Mouse (Mus musculus) liver, adult 2 months (tissue): ENCODE results near the gene Cib4. TPM values are rescaled to one million over a fixed set of nuclear protein-coding genes. Genes with fewer than 3 reads are reported as not detected.

Source experiments
- DNase-seq: peaks from one replicate; pipeline ENCODE4 v3.0.0-alpha.2; 2011; ENCODE audit warnings: low read depth, low spot score; ENCODE audit errors: extremely low read depth
- H3K27ac ChIP-seq: fragments of 200-500 bp; replicated peaks from 2 replicates; pipeline ENCODE4 v1.5.1; 2012; ENCODE audit warnings: low read depth, mild to moderate bottlenecking, control low read depth, inconsistent platforms, low read length; ENCODE audit not compliant: insufficient read depth
- H3K27me3 ChIP-seq: fragments of 200-500 bp; 2 replicates; pipeline ENCODE4 v1.6.1; 2012; ENCODE audit warnings: mild to moderate bottlenecking, moderate library complexity, low read length, inconsistent platforms; ENCODE audit not compliant: control insufficient read depth, insufficient read depth
- H3K36me3 ChIP-seq: fragments of 200-500 bp; 2 replicates; pipeline ENCODE4 v1.6.1; 2012; ENCODE audit warnings: low read length, inconsistent platforms; ENCODE audit not compliant: control insufficient read depth, insufficient read depth
- H3K4me1 ChIP-seq: fragments of 200-500 bp; 2 replicates; pipeline ENCODE4 v1.6.1; 2011; ENCODE audit warnings: low read length; ENCODE audit not compliant: control insufficient read depth, insufficient read depth
- H3K4me3 ChIP-seq: fragments of 200-500 bp; 2 replicates; pipeline ENCODE4 v1.5.1; 2011; ENCODE audit warnings: low read depth, mild to moderate bottlenecking, control low read depth, low read length, moderate library complexity; ENCODE audit not compliant: insufficient read depth
- H3K79me2 ChIP-seq: fragments of 200-500 bp; 2 replicates; pipeline ENCODE4 v1.6.1; 2012; ENCODE audit warnings: inconsistent platforms, mild to moderate bottlenecking, low read length, moderate library complexity; ENCODE audit not compliant: control insufficient read depth, insufficient read depth
- H3K9ac ChIP-seq: fragments of 200-500 bp; 2 replicates; pipeline ENCODE4 v1.6.1; 2012; ENCODE audit warnings: low read depth, mild to moderate bottlenecking, control low read depth, inconsistent platforms, low read length
- CTCF ChIP-seq: fragments of 200-500 bp; IDR thresholded peaks from 2 replicates; pipeline ENCODE4 v1.5.1; 2011; ENCODE audit warnings: low read depth, low read length, control low read depth
- POLR2A ChIP-seq: fragments of 200-500 bp; IDR thresholded peaks from 2 replicates; pipeline ENCODE4 v1.6.1; 2011; ENCODE audit warnings: low read length, control low read depth; ENCODE audit not compliant: insufficient read depth; ENCODE audit errors: extremely low read depth
- WGBS: fragments of 180-500 bp; shearing (Covaris S2); methylation state at CpG from one replicate; pipeline ENCODE4 v1.1.7; 2018; 5-methylcytosine and 5-hydroxymethylcytosine counted together
- polyA plus RNA-seq: library from polyadenylated mRNA; depleted of rRNA; stranded (reverse); fragments of >200 nt; gene quantifications from 2 replicates; pipeline ENCODE4 v1.2.3, GENCODE M21; 2012
- total RNA-seq: library from RNA; depleted of rRNA; stranded (reverse); fragments of >200 nt; gene quantifications from 2 replicates; pipeline ENCODE4 v1.2.3, GENCODE M21; 2014

Gene Cib4
- total and polyA plus RNA-seq, 2 experiments, result not detected

DNA sequence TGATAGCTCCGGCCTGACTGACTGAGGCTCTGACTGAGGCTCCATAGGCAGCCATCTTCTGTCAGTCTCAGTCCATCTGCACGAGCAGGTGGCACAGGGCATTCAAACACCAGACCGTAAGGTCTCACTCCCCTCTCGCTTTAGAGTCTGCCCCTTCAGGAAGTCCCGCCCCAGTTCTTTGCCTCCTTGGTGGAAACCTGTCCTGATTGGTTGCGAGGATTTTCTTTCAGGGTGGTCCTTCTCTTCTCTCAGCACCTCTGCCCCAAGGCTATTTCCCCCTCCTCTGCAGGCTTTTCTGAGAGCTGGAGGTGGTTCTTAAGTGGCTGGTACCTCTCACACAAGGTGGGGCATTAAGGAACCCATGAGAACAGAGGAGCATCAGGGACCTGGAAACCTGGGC, 75.2 kb downstream of the Cib4 start:
- peaks cover 5% of the 10 kb centered on the region; the same call in 1 of the 2 replicates for H3K27me3 ChIP-seq
- no peaks in the 10 kb centered on the region for H3K36me3 ChIP-seq
- H3K4me1 ChIP-seq, result no peaks in the 10 kb centered on the region
- H3K9ac ChIP-seq, result no peak overlapping the region
- H3K4me3 ChIP-seq, result no peak overlapping the region
- no peak for DNase-seq
- TF ChIP-seq CTCF (no peak), POLR2A (no peak)
- 63% methylated on average over 6 of the region's 6 CpGs for WGBS
- no peaks in the 10 kb centered on the region for H3K79me2 ChIP-seq
- no peak overlapping the region for H3K27ac ChIP-seq

DNA sequence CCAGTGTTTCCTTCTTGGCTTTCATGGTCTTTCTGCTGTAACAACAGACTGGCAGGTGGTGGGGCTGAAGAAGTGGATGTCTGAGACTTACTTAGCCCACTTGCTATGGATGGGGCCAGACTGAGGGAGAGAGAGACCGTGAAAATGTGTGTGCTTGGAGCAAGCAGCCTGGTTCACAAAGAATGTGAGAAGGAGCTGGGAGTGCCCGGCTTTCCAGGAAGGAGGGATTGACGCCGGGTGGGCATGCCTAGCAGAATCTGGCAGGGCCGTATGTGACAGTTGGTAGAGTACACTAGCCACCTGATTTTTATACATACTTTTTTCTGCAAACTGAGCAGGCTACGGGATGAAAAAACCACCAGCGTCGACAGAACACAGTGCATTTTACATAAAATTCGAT, 79.3 kb downstream of the Cib4 start:
- TF ChIP-seq POLR2A, result no peak
- TF ChIP-seq CTCF, result no peak

DNA sequence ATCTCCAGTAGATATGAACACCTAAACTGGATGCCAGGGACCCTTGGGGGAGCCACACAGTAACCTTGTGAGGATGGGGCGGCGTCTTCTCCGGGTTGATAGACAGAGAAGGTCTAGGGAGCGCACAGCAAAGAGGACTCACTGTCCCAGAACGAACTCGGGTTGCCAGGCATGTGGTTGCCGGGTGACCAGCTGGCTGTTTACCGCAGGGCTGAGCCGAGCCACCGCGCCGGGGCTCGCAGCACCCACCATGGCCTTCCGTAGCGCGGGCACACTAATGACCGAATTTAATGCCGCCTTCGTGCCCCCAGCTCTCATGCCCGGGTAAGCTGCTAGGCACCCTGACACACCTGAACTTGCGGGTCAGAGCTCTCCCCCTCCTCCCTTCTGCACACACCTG, 79.8 kb downstream of the Cib4 start, which contains the start of gene 1700001C02Rik:
1700001C02Rik (plus strand) TSS at position 187 of the 400 bp plus-strand sequence.
- Histone ChIP-seq H3K27ac (no peak within 1 kb of the TSS), H3K4me3 (no peak within 1 kb of the TSS), H3K9ac (no peak within 1 kb of the TSS), H3K27me3 (peaks cover 10% of the 10 kb centered on the region), H3K79me2 (no peaks in the 10 kb centered on the region), H3K36me3 (no peaks in the 10 kb centered on the region), H3K4me1 (no peaks in the 10 kb centered on the region)
- TF ChIP-seq CTCF (no peak), POLR2A (no peak)
- DNase-seq, result no peak
- 13% methylated on average over 21 of the region's 21 CpGs for WGBS

More for the DNA sequence above, 79.3 kb downstream of the Cib4 start:
- no peak overlapping the region for H3K4me3 ChIP-seq
- no peak for DNase-seq
- H3K4me1 ChIP-seq, result no peaks in the 10 kb centered on the region
- H3K27ac ChIP-seq, result no peak overlapping the region
- H3K79me2 ChIP-seq, result no peaks in the 10 kb centered on the region
- no peaks in the 10 kb centered on the region for H3K36me3 ChIP-seq
- 39% methylated on average over 9 of the region's 9 CpGs for WGBS
- H3K9ac ChIP-seq, result no peak overlapping the region
- H3K27me3 ChIP-seq, result peaks cover 10% of the 10 kb centered on the region

DNA sequence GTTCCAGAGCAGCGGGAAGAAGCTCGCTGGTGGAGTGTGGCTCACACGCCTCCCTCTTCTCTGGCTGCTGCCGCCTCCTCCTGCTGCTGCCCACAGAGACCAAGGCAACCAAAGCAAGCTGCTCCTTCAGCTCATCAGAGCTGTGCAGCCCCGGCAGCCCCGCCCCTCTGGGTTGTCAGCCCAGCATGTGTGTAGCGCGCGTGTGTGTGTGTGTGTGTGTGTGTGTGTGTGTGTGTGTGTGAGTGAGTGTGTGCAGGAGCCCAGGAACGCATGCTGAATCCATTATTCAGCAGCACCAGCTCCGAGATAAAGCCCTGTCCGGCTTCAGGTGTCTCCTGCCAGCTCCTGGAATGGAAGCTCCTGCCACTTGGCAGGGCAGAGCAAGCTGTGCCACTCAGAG, 83.8 kb downstream of the Cib4 start, which contains the start of gene Otof:
Otof (minus strand) TSS at position 112 of the 400 bp plus-strand sequence.
- TF ChIP-seq POLR2A, result no peak
- no peak for TF ChIP-seq CTCF
- Histone ChIP-seq H3K79me2 (no peaks in the 10 kb centered on the region), H3K4me3 (no peak within 1 kb of the TSS), H3K4me1 (no peaks in the 10 kb centered on the region), H3K27ac (no peak within 1 kb of the TSS), H3K9ac (no peak within 1 kb of the TSS), H3K36me3 (no peaks in the 10 kb centered on the region), H3K27me3 (peaks cover 10% of the 10 kb centered on the region)
- DNase-seq, result no peak
- 37% methylated on average over 12 of the region's 12 CpGs for WGBS

DNA sequence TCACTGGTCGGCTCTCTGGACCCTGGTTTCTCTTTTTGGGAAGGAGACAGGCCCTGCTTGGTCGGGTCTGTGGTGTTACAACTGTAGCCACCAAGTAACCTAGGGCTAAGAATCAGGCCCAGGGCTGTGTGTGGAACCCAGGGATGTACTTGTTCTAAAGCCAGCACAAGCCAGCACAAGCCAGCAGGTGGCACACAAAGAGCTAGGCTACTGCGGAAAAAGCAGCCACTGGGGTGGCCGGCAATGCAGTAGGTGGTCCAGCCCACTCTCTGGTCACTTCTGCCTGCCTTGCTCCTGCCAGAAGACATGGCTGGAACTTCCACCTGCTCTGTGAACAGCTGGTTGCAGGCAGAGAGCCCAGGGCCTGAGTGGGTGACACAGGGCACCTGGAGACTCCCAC, 85.5 kb downstream of the Cib4 start:
- no peak overlapping the region for H3K27ac ChIP-seq
- H3K9ac ChIP-seq, result no peak overlapping the region
- no peak for DNase-seq
- WGBS, result 30% methylated on average over 4 of the region's 4 CpGs
- H3K4me1 ChIP-seq, result no peaks in the 10 kb centered on the region
- peaks cover 8% of the 10 kb centered on the region for H3K27me3 ChIP-seq
- no peak overlapping the region for H3K4me3 ChIP-seq
- H3K79me2 ChIP-seq, result no peaks in the 10 kb centered on the region
- no peaks in the 10 kb centered on the region for H3K36me3 ChIP-seq
- TF ChIP-seq POLR2A (no peak), CTCF (no peak)

DNA sequence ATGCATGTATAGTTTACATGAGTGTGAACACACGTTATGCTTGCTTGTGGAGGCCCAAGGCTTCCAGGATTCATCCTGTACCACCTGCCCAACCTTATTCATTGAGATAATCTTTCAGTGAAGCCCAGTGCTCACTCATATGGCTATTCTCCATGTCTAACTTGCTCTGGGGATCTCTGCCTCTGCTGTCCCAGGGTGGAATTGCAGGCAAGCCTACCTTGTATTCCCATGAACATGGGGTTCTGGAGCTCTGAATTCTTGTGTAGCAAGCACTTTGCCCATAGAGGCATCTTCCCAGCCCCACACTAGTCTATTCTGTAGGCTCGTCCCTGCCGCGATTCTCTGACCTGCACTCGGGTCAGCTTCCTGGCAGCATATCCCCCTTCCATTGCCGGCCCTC, 89.6 kb downstream of the Cib4 start:
- Histone ChIP-seq H3K36me3 (no peaks in the 10 kb centered on the region), H3K27me3 (peaks cover 3% of the 10 kb centered on the region; the same call in 1 of the 2 replicates), H3K27ac (no peak overlapping the region), H3K9ac (no peak overlapping the region), H3K79me2 (no peaks in the 10 kb centered on the region), H3K4me1 (no peaks in the 10 kb centered on the region), H3K4me3 (no peak overlapping the region)
- WGBS, result 45% methylated on average over 6 of the region's 6 CpGs
- TF ChIP-seq POLR2A (no peak), CTCF (no peak; the same call in 1 of the 2 replicates)
- no peak for DNase-seq
